Mouse (Mus musculus): Measurements from ENCODE around the gene a.

a gene

GRCm38 (mm10) chr2:155093418-155093817 is 302.2 kb downstream of the a start:
- DNase-seq (ENCODE audit: low read depth, low spot score): no peak

- peak; percentile 70 for DNase-seq (ENCODE audit: low read depth, low spot score)
Measured at GRCm38 (mm10) chr2:155098720-155099380, 307.6 kb downstream of the a start.

- no peak for DNase-seq (ENCODE audit: low read depth, low spot score)
Measured at GRCm38 (mm10) chr2:155099421-155099820, 308.2 kb downstream of the a start.

- DNase-seq (ENCODE audit: low read depth, low spot score): no peak
Measured at GRCm38 (mm10) chr2:155099994-155100795, 309.0 kb downstream of the a start.

Data from R1 (cell line).